Mouse (Mus musculus): ENCODE data around the gene Gpr25.

Gpr25 gene

DNA sequence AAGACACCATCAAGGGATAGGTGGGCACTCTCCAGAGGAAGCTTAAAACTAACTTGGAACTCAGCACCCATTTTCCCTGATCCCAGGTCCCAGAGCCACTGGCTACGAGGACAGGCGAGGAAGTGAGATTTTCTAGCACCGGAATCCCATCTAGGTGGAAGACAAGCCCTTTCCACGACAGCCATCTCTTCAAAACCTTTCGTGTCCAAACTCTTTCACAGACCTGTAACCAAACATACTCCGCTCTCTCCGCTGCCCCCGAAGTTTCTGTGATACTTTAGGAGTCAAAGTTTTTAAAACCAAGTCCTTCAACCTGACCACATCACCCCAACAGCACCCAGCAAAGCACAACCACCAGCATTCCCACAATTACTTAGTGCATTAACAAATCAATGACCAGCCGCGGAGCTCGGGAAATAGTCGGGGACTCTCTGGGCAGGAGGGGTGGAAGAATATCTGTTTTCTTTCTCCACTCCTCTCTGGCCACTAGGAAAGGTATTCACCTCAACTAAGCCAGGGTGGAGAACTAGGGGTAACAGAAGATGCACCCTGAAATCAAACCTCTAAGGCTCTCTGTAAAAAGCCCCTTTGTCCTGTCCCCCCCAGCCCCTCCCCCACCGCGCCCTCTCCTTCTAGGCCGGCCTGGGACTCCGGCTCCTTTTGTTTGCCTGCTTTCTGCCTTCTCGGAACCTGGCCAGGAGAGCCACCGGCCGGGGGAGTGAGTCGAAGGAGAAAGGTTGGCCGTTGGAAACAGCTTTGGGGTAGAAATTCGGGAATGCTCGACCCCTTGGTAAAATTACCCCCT, 27.5 kb downstream of the Gpr25 start:
- in situ Hi-C loops (cut with MboI): no loop called here

DNA sequence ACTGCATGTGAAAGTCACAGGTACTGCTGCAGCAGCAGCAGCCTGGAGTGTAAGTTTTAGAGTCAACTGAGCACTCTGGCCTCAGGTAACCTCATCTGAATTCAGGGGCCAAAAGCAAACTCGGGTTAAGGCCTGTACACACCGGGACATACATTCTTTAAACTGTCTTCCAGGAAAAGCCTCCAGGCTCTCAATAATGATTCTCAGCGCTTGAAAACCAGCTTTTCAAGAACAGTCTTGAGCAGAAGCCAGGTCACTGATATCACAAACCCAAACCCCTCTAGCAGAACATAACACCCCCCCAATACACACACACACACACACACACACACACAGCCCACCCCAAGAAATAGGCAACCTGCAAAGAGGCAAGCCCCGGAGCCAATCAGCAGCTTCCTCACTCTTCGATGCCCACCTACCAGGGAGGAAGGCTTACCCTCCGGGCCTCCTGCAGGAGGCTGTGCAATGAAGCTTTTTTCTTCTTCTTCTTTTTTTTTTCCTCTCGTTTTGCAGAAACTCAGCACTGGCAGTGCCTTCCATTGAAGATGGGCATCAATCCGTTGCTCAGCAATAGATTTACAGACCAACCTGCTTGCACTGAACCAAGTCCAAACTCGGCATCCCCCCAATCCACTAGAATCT, 28.3 kb downstream of the Gpr25 start:
- in situ Hi-C loops (cut with MboI): no loop called here

GRCm38 (mm10) chr1:136231596-136231995, 29.1 kb downstream of the Gpr25 start:
- in situ Hi-C loops (cut with MboI): no loop called here

GRCm38 (mm10) chr1:136230201-136230600, 30.5 kb downstream of the Gpr25 start:
- in situ Hi-C loops (cut with MboI): no loop called here

DNA sequence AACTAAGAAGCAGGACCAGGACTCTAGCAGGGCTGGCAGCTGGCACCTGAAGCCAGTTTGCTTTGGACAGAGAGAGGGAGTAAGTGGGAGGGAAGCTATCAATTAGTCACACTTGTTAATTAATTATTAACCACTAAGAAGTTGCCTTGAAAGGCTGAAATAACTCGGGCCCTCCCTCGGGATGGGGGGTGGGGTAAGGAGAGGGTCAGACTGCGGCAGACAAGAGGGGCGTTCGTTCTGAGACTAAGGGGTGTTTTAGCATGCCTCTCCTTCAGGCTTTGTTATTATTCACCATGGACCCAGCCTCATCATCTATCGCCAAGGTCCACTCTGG, 31.7 kb downstream of the Gpr25 start:
- in situ Hi-C loops (cut with MboI): no loop called here

- in situ Hi-C loops (cut with MboI): no loop called here
These were observed 32.2 kb downstream of the Gpr25 start for GRCm38 (mm10) chr1:136228328-136229039.

GRCm38 (mm10) chr1:136227870-136228269, 32.8 kb downstream of the Gpr25 start:
- in situ Hi-C loops (cut with MboI): no loop called here

GRCm38 (mm10) chr1:136226626-136227025, 34.0 kb downstream of the Gpr25 start:
- in situ Hi-C loops (cut with MboI): no loop called here

DNA sequence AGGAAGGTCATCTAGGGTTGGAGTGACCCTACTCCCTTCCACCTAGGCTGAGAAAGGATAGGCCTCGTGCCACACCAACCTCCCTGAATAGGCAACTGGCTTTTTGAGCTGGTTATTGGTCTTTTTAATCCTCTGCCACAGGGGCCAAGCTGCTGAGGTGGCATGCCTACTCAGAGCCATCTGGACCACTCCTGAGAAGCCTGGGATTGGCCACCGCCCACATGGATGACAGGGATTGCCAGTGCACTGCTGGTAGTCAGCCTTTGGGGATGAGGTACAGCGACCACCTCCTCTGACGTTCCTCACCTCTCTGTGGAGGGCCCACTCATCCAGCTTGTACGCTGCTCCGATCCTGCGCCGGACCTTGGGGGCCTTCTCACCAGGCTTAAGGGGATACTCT, 34.8 kb downstream of the Gpr25 start:
- in situ Hi-C loops (cut with MboI): no loop called here

DNA sequence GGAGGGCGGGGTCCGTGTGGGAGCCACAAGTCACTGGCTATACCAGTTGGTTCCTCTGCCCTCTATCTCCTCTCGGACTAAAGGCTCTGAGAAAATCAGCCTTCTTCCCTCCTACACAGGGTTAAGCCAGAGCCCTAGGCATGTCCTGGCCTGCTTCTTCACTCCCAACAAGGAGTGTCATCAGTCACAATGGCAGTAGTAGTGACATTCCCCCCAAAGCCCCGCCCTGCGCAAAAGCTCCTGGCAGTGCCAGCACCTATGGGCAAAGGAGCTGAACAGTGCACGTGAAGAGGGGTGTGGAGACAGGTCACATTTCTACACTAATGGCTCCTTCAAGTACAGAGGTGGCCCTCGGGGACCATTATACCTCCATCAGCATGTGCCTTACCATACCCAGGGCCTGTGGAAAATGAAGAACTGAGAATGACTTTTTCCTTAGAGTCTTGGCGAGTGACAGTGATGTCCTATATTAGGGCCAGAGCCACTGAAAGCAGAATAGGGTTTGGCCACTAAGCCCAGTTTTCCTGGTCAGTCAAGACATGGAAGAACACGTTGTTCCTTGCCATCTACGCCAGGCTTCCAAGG, 36.8 kb downstream of the Gpr25 start:
- in situ Hi-C loops (cut with MboI): no loop called here

GRCm38 (mm10) chr1:136222386-136222785, 38.3 kb downstream of the Gpr25 start:
- in situ Hi-C loops (cut with MboI): no loop called here

DNA sequence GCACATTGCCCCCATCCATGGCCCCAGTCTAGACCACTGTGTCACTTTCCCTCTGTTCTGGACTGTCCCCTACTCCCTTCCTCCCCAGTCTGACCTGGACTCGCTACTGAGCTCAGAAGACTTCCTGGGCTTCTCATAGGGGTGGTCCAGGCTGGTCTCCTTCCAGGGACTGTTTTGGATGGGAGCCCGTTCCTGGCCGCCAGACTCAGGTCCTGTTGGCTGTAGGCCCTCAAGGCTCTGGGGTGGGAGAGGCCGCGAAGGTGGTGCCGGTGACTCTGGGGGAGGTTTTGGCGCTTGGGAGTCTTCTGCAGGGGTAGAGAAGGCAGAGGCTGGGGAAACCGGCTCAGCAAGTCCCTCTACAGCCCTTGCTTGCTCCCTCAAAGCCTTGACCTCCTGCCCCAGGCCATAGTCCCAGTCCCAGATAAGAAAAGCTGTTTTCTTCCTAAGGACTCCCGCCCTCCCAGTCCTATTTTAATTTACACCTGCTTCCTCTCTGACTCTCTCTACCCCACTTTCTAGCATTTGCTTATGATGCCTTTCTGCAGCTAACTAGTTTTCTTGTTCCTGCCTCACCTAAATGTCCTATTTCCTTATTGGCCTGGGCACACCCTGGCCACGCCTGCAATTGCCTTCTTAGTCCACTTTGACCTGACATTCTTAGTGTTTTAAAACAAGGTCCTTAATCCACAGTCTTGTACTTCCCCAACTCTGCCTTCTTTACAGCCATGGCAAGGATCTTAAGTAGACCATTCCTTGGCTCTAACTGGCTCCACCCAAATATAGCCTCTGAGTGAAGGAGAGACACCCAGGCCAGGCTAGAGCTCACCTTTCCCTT, 40.4 kb downstream of the Gpr25 start:
- in situ Hi-C loops (cut with MboI): no loop called here

DNA sequence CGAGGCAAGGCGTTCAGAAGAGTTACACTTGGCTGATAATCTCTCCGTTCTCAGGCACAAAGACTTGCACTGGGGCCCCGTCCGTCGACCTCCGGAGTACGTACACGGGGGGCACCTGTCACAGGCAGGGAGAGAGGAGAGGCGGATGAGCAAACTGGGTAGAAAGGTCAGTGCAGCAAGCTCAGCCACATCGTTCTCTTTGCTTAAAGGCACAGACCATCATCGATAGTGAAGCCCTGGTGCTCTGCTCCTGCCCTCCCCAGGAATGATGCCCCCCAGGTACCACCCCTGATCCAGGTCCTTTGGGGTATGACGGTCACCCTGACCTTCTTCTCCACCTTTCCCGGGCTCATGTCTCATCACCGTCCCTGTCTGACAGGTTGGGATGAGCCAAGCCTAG, 46.4 kb downstream of the Gpr25 start:
- in situ Hi-C loops (cut with MboI): no loop called here

DNA sequence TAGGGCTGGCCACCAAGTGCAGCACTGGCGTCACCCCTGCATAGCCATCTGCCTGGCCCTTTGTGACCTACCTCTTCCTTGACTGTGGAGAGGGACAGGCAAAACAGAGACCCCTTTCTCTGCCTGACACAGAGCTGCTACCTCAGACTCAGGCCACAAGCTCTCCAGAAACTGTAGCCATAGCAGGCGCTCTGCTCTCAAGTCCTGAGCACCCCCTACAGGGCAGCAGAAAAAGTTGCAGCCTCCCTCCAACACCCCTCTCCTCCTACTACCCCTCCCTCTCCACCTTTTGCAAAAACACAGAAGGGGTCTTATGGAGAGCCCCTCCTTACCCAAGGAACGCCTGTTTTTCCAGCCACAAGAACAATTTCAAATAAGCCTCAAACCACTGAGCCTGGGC, 47.9 kb downstream of the Gpr25 start, which contains the start of gene Mroh3:
Mroh3 (minus strand) TSS at position 26 of the 400 bp plus-strand sequence.
- in situ Hi-C loops (cut with MboI): no loop called here
